Mouse (Mus musculus): Measurements from ENCODE around the gene Cdk5r2.
"Not testable (repeated sequence)": the region's sequence is repeated elsewhere in the genome, so short reads cannot be mapped to it uniquely, and the experiment has no call there.

Cdk5r2 gene

DNA sequence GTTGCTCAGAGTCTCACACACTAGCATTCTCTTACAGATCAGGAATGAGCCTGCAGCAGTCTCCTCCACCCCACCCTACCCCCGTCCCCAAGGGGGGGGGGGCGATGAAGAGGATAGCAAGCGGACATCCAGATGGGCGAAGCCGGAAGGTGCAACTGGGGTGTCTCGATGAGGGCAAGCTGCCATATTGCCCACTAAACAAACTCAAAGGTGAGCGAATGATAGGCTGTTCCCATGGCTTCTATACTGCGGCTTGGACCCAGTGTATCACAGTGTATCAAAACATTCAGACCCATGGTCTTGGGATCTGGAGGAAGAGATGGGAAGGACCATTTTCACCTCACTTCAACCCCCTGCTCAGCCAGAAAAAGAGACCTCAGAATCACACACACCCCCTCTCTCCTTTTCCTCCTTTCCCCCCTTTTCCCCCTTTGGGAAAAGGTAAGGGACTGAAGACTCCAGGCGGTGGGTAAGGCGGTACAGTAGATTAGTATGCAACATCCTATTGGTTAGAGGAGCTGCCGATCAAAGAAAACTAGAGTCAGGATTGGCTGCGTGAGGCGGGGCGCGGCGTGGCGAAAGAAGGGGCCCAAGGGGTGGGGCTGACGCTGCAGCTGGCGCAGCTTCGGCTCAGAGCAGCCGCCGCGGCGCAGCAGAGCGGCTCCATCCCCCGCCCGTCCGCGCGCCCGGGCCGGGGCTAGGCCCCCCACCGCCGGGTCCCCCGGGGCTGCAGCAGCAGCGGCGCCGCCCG lies at the start of gene Cdk5r2:
Cdk5r2 (plus strand) TSS at position 629 of the 751 bp plus-strand sequence.
- DNase-seq (ENCODE audit: low spot score) = peak; percentile 84

DNA sequence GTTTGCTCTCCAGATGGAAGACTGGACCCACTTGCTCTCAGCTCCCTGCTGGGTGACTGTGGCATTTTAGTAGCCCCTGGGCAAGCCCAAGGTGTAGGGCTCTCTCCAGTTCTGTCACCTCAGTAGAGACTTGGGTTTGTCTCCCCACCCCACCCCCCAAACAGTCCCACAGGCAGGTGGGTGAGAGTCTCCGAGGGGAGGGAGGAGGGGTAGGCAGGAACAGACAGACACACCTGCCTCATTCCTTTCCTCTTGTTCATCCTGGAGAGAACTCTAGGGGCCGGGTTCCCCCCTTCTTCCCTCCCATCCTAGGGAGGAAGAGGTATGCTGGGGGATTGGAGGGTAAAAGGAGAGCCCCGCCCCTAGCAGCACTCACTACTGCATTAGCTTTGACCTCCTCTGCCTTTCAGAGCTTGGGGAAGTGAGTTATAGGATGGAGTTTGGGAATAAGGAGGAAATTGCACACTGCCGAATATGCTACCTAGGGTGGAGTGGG lies 49.3 kb upstream of the Cdk5r2 start:
- DNase-seq (ENCODE audit: low spot score) = no peak

GRCm38 (mm10) chr1:74805843-74806242 lies 48.9 kb upstream of the Cdk5r2 start:
- no peak for DNase-seq (ENCODE audit: low spot score)

DNA sequence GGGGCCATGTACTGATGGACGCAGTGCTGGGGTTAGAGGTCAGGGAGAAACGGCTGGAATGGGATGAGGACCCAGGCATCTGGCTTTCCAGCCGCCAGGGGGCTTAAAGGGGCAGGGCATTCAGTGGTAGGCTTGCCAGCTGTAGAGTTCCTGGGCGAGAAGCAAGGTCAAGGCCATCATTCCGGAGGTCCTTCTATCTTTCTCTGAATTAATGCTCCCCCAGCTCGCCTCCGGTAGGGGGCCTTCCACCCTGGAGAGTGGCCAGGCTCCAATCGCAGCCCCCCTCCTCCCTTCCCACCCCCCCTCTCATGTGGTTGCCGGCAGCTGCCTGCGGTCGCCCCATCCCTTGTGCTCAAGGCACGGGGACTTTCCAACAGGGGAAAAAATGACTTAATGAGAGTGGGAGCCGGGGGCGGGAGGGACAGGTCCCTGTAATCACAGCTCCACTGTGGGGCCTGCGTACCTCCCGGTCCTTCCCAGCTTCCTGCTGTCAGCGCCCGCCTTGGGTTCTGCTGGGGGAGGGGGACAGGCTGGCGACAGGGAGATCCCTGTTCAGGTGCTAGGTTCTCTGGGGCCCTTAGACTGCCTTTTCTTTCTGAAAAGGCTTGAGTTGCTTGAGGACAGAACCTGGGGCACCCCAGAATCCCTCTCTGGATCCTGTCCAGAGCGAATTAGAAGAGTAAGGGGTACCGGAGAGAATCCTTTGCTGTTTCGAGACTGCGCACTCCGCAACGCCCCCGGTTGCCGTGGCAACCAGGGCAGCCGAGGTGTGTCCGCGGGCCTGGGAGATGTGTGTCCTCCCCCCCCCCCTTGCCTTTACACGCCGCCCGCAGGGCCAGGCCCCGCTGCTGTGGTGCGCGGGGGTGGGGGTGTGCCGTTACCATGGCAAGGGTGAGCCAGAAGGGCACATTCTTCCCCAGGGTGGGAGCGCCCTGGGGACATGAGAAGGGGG lies 48.1 kb upstream of the Cdk5r2 start:
- no peak for DNase-seq (ENCODE audit: low spot score)

- DNase-seq (ENCODE audit: low spot score) = no peak
These were observed 47.1 kb upstream of the Cdk5r2 start for GRCm38 (mm10) chr1:74807551-74808071.

DNA sequence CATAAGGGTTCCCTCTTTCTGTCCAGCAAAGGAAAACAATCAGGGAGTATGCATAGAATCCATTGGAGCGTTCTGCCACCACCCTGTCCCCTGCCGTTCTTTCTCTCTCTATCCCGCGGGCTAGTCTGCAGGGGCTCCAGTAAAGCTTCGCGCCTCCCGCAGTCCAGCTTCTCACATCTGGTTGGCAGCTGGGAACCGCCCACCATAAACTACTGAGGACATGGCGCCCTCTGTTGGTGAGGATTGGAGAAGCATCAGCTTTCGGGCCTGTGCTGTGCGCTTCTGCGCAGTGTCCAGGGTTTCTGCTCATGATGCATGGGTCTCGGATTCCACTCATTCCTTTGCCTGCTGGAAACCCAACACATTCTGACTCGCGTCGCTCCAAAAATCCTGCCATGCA lies 46.7 kb upstream of the Cdk5r2 start:
- DNase-seq (ENCODE audit: low spot score) = peak; percentile 87

DNA sequence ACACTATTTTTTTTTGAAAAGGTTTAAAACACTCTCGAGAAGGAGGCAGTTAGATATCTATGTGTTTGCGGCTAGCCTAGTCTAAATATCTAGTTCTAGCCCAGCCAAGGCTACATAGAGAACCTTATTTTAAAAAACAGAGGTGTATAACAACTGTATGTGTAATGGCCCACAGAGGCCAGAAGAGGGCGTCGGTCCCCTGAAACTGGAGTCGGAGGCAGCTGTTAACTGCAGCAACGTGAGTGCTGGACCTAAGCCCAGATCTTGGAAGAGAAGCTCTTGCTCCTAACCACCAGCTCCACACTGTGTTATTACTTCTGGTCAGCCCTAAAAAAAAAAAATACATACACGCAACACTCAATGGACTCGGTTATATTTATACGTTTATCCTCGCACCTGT lies 45.7 kb upstream of the Cdk5r2 start:
- DNase-seq (ENCODE audit: low spot score) = no peak

DNA sequence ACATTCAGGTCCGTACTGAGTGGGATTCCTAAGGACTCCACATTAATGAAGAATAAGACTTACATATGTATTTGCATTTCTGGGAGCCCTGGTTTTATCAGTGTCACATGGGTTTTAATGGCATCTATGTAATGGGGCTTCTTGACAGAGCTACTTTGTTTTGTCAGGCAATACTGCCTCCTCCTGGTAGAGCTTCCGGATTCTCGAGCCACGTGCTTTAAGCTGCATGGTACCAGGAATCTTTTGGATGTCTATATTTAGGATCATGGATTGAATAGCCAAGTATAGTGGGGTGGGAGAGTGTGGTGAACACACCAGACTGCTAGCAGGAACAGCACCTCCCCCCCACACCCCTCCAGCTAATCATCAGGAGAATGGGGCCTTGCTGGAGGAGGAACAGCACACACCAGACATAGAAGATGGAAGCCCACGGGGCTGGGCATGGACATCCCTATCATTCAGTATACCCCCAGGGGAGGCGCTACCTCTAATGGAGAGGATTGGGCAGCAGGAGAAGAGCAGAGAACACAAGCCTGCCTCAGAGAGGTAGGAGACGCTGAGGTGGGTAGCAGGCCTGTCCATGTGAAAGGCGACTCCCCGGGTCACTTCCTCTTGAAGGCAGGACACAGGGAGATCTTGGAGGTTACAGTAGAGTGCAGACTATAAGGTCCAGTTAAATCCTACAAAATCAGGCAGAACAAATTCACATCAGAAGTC lies 39.6 kb upstream of the Cdk5r2 start:
- no peak for DNase-seq (ENCODE audit: low spot score)

DNA sequence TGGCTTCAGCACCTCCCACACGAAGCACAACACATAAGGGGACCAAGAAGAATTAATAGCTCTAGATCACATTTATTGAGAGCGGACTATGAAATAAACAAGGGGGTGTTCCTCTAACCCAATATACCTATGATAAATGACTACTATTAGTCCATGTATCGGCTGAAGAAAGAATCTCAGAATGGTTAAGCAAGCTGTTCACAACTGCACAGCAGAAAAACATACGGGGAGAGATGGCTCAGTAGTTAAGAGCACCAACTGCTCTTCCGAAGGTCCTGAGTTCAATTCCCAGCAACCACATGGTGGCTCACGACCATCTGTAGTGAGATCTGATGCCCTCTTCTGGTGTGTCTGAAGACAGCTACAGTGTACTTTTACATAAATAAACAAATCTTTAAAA lies 38.8 kb upstream of the Cdk5r2 start:
- not testable (repeated sequence) for DNase-seq (ENCODE audit: low spot score)

DNA sequence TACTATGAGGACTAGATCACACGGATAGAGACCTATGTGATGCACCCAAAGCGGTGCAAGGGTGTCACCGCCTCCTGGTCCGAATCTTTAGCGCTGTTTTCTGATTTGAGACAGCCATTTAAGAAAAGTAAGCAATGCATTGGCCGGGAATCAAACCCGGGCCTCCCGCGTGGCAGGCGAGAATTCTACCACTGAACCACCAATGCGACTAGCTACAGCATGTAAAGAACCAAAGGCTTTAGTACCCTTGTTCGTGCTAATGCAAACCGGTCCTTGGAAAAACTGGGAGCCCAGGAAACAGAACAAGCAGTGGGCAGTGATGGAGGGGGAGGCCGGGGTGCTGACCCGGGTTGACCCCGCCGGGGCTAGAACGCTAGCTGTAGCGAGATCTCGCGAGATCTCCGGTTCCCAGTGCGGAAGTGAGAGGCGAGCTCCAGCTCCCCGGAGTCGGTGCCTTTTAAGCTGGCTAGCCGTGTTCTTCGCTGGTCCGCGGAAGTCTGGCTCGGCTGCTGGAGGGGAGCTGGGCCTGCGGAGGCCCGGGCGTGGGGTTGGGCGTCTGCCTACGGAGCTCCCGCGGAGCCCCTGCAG lies 38.0 kb upstream of the Cdk5r2 start:
- DNase-seq (ENCODE audit: low spot score) = peak; percentile 92

GRCm38 (mm10) chr1:74817219-74817618 lies 37.5 kb upstream of the Cdk5r2 start:
- no peak for DNase-seq (ENCODE audit: low spot score)

DNA sequence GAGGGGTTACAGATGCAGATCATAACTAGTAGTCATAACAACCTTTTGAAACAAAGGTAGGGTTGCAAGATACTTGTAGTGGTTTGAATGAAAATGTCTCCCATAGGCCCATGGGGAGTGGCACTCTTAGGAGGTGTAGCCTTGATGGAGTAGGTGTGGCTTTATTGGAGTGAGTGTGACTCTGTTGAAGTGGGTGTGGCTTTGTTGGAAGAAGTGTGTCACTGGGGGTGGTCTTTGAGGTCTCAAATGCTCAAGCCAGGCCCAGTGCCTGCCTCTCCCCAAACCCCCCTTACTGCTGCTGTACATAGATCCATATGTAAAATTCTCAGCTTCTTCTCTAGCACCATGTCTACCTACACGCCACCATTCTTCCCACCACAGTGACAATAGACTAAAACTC lies 36.2 kb upstream of the Cdk5r2 start:
- no peak for DNase-seq (ENCODE audit: low spot score)

DNA sequence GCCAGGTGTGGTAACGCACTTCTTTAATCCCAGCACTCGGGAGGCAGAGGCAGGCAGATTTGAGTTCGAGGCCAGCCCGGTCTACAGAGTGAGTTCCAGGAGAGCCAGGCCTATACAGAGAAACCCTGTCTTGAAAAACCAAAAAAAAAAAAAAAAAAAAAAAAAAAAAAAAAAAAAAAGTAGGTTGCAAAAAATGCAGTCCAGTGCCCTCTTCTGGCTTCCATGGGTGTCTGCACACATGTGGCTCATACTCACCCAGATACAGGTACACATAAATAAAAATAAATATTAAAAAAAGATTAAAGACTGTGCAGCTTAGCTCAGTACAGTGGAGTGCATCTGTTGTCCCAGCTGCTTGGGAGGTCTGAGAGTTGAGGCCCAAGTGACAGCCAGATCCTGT lies 31.1 kb upstream of the Cdk5r2 start:
- DNase-seq (ENCODE audit: low spot score) = not testable (repeated sequence)

DNA sequence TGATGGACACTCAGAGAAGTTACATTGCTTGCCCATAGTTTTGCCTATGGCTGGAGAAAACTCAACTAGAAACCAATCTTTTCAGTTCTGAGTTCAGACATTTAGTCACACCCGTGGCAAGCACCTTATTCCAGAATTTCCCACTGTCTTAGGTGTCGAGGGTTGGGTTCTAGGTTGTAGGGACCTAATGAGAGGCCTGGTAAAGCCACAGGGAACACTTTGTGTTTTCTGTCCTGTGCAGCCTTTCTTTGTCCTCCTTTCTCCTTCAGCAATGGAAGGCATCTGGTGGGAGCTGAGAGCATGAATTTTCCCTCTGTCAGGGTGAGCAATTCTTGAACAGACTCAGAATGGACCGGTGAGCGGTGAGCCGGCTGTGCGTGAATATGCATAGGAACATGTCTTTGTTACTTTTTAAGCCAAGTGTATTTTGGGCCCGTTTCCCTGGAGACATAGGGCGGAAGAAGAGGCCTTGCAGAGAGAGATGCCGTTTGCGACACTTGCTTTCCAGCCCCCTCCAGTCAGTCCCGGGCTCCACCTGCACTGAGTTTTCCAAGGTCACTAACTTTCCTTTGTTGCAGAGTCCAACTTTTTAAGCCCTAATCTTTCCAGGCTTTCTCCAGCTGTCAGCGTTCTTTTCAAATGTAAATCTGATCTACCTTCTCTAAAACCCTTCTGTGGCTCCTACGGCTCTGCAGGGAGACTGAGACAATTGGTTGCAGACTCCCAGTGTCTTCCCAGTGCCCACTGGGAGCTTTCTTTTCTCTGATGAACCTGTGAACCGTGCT lies 30.0 kb upstream of the Cdk5r2 start:
- peak; percentile 16 for DNase-seq (ENCODE audit: low spot score)

GRCm38 (mm10) chr1:74830061-74830460 lies 24.7 kb upstream of the Cdk5r2 start:
- DNase-seq (ENCODE audit: low spot score) = no peak

DNA sequence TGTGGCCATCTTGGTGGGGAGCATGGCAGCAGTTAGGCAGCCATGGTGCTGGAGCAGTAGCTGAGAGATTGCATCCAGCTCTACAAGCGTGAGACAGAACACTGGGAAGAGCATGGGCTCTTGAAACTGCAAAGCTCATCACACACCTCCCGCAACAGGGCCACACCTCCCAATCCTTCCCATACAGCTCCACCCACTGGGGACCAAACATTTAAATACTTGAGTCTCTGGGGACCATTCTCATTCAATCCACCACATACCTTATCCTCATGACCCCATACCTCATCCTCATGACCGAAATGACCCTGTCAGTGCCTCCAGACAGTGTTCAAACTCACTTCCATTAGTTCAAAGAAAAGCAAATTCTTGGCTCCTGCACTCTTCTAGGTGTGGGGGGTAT lies 21.5 kb upstream of the Cdk5r2 start:
- DNase-seq (ENCODE audit: low spot score) = no peak

DNA sequence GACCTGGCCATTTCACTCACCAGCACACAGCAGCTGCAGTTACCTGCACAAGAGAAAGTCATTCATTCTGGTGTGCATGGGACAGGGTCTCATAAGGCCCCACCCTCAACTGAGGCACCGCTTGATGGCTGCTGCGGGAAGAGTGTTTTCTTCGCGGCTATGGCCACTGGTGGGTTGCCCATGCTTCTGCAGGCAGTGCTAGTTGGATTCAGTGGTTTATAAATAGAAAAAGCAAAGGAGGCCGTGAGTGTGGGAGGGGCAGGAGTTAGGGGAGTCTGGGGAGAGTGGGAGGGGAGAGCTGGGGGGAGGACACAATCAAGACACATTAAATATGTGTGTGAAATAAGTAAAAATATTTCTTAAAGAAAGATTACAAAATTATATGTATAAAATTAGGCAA lies 11.6 kb upstream of the Cdk5r2 start:
- no peak for DNase-seq (ENCODE audit: low spot score)

- DNase-seq (ENCODE audit: low spot score) = no peak
These were observed 8.4 kb upstream of the Cdk5r2 start for GRCm38 (mm10) chr1:74846341-74846740.

- DNase-seq (ENCODE audit: low spot score) = no peak
These were observed 5.8 kb upstream of the Cdk5r2 start for GRCm38 (mm10) chr1:74848946-74849345.

DNA sequence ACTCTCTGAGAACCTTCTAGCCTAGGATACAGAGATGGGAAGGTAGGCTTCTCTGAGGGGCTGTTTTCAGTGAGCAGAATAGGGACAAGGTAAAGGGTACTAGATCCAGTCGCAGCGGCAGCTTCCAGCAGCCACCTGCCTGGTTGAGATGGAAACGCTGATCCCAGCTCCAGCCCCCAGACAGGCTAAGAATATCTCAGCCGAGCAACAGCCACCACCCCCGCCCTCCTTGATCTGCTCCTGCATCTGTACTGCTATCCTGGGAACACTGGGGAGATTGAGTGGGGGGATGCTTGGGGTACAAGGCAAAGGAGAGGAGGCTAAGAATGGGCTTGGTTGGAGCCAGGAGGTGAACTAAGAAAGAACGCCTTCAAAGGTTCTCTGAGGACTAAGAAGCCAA lies 4.5 kb upstream of the Cdk5r2 start:
- no peak for DNase-seq (ENCODE audit: low spot score)

All from yolk sac, embryonic 10.5 days (tissue).